Comparison of ENCODE assay signal across 25 mouse cellular contexts in the genomic region with DNA sequence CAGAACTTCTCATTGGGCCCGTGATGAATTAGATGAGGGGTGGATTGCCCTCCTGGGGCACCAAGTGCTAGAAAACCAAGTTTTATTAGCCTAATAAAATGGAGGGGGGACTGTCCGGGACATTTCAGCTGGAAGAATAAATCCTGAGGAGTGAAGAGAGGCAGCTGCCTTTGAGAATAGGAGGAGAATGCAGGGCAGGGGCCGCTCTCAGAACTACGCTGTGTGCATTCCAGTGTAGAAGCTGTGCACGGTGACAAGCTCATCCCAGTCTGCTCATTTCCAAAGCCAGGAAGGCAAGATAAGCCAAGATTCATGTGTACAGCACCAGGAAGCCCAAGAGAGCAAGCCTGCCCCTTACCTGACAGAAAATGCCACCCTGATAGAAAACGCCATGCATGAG.
DNase-seq lines count a peak whose midpoint lies in the region; ATAC-seq and TF ChIP-seq lines count a peak whose summit lies in the region.
"Had no signal": no experiment of that assay in that cellular context is flagged by ENCODE, and none has a peak within 500 bp of the region (broad histone marks: within the 10 kb centered on the region; RNA-seq: fewer than 3 reads in every experiment).

No protein-coding gene starts in this region.

- peak overlapping the region; percentile 21 for H3K4me3 ChIP-seq in kidney, embryonic 15.5 days (replicated peaks)
- H3K4me3 ChIP-seq in embryonic facial prominence, embryonic 12.5 days = no peak overlapping the region
- H3K4me3 ChIP-seq in limb, embryonic 10.5 days = no peak overlapping the region
- no peak overlapping the region for H3K4me3 ChIP-seq in thymus, adult 2 months (ENCODE audit: control insufficient read depth, insufficient read depth, low read length)
- H3K4me3 ChIP-seq: forebrain, embryonic 12.5 days; heart, embryonic 13.5 days; hindbrain, embryonic 10.5 days; liver, embryonic 15.5 days; stomach, embryonic 15.5 days had no signal

- no peaks in the 10 kb centered on the region for H3K36me3 ChIP-seq in kidney, embryonic 15.5 days
- H3K36me3 ChIP-seq in embryonic facial prominence, embryonic 12.5 days = no peaks in the 10 kb centered on the region
- no peaks in the 10 kb centered on the region for H3K36me3 ChIP-seq in limb, embryonic 10.5 days
- no peaks in the 10 kb centered on the region for H3K36me3 ChIP-seq in thymus, adult 2 months (ENCODE audit: control insufficient read depth, insufficient read depth, low read length)
- H3K36me3 ChIP-seq: forebrain, embryonic 12.5 days; heart, embryonic 13.5 days; hindbrain, embryonic 10.5 days; liver, embryonic 15.5 days; stomach, embryonic 15.5 days had no signal

- 13% methylated on average over 6 of the region's 6 CpGs for WGBS in kidney, embryonic 15.5 days
- 74% methylated on average over 6 of the region's 6 CpGs for WGBS in embryonic facial prominence, embryonic 12.5 days
- WGBS in limb, embryonic 10.5 days = 35% methylated on average over 6 of the region's 6 CpGs
- WGBS in thymus, adult 2 months = 81% methylated on average over 6 of the region's 6 CpGs

- H3K27ac ChIP-seq in kidney, embryonic 15.5 days = peak overlapping the region; percentile 95
- 0 out of 2 replicates have a peak overlapping the region, but pooled peaks have one; percentile 38 for H3K27ac ChIP-seq in embryonic facial prominence, embryonic 12.5 days
- peak overlapping the region; percentile 47; the same call in 1 of the 2 replicates for H3K27ac ChIP-seq in limb, embryonic 10.5 days
- no peak overlapping the region for H3K27ac ChIP-seq in thymus, adult 2 months (ENCODE audit: control insufficient read depth, insufficient read depth, low read length)
- H3K27ac ChIP-seq: forebrain, embryonic 12.5 days; heart, embryonic 13.5 days; liver, embryonic 15.5 days; stomach, embryonic 15.5 days had no signal

- peak; percentile 57 for ATAC-seq in kidney, embryonic 15.5 days (replicated peaks; ENCODE audit: low FRiP score)
- no peak for ATAC-seq in embryonic facial prominence, embryonic 12.5 days (ENCODE audit: insufficient number of reproducible peaks, insufficient read depth, low FRiP score, low TSS enrichment)
- ATAC-seq: activated CD4-positive, CD25-positive, alpha-beta regulatory T cell, adult 4 months; forebrain, postnatal 0 days; intestine, postnatal 0 days; midbrain, embryonic 16.5 days had no signal

- H3K4me1 ChIP-seq in kidney, embryonic 15.5 days = peaks cover 72% of the 10 kb centered on the region
- peaks cover 49% of the 10 kb centered on the region for H3K4me1 ChIP-seq in embryonic facial prominence, embryonic 12.5 days
- peaks cover 74% of the 10 kb centered on the region for H3K4me1 ChIP-seq in limb, embryonic 10.5 days
- H3K4me1 ChIP-seq in thymus, adult 2 months (replicated peaks; ENCODE audit: control insufficient read depth, insufficient read depth, low read length) = no peaks in the 10 kb centered on the region

- no peak overlapping the region for H3K9ac ChIP-seq in kidney, embryonic 15.5 days
- H3K9ac ChIP-seq in embryonic facial prominence, embryonic 12.5 days = no peak overlapping the region
- H3K9ac ChIP-seq: forebrain, embryonic 12.5 days; forebrain, postnatal 0 days; heart, embryonic 13.5 days; liver, embryonic 15.5 days; lung, embryonic 14.5 days; stomach, embryonic 15.5 days had no signal

- peak overlapping the region; percentile 52 for H3K4me2 ChIP-seq in kidney, embryonic 15.5 days
- no peak overlapping the region for H3K4me2 ChIP-seq in embryonic facial prominence, embryonic 12.5 days (replicated peaks)
- H3K4me2 ChIP-seq: forebrain, embryonic 12.5 days; heart, embryonic 13.5 days; liver, embryonic 15.5 days; lung, embryonic 14.5 days; stomach, embryonic 15.5 days had no signal

- H3K27me3 ChIP-seq in kidney, embryonic 15.5 days = peaks cover 64% of the 10 kb centered on the region
- H3K27me3 ChIP-seq in embryonic facial prominence, embryonic 12.5 days = peaks cover 24% of the 10 kb centered on the region
- H3K27me3 ChIP-seq in limb, embryonic 10.5 days (ENCODE audit: low read depth, poor library complexity, severe bottlenecking) = peaks cover 80% of the 10 kb centered on the region
- no peaks in the 10 kb centered on the region; the same call in 1 of the 2 replicates for H3K27me3 ChIP-seq in thymus, adult 2 months (ENCODE audit: control insufficient read depth, insufficient read depth, low read length)

- no peaks in the 10 kb centered on the region for H3K9me3 ChIP-seq in kidney, embryonic 15.5 days (replicated peaks)
- H3K9me3 ChIP-seq in embryonic facial prominence, embryonic 12.5 days = no peaks in the 10 kb centered on the region
- H3K9me3 ChIP-seq in limb, embryonic 10.5 days (replicated peaks) = no peaks in the 10 kb centered on the region
- H3K9me3 ChIP-seq: forebrain, embryonic 12.5 days; heart, embryonic 13.5 days; hindbrain, embryonic 10.5 days; liver, embryonic 15.5 days; stomach, embryonic 15.5 days had no signal

- TF ChIP-seq POLR2A in thymus, adult 2 months (IDR thresholded peaks at IDR 0.05; ENCODE audit: control insufficient read depth, extremely low read depth, insufficient read depth, low read length, poor library complexity) = no peak

- no peak for TF ChIP-seq CTCF in thymus, adult 2 months (IDR thresholded peaks at IDR 0.05; ENCODE audit: borderline replicate concordance, control insufficient read depth, extremely low read depth, insufficient read depth, low read length, poor library complexity)

- no peak for DNase-seq in kidney, postnatal 25 days
- DNase-seq in kidney, postnatal 4 days = peak; percentile 52 to 63
- DNase-seq in kidney, adult 18-20 months = no peak
- DNase-seq in limb, embryonic 10.5 days (ENCODE audit: low spot score) = peak; percentile 30
- DNase-seq in adrenal gland, postnatal 25 days = no peak
- DNase-seq in thymus, adult 2 months = no peak
- DNase-seq: adrenal gland, adult 2 months; cerebellum, adult 8-10 months; cerebellum, postnatal 25 days; forebrain, postnatal 0 days; heart, postnatal 10 days; lung, embryonic 14.5 days; lung, postnatal 14 days; right cerebral cortex, postnatal 25 days; thymus, postnatal 14 days had no signal

Comparison
In these comparisons a context has a peak if more than half of its experiments do, and no peak if none do; other contexts are left out.
1. DNase-seq: peak in kidney, postnatal 4 days (2 of 2) and limb, embryonic 10.5 days (single experiment); none in kidney, postnatal 25 days (0 of 2), kidney, adult 18-20 months (single experiment), adrenal gland, postnatal 25 days (single experiment) and thymus, adult 2 months (single experiment).